Mouse (Mus musculus): Measurements from ENCODE around the gene Map4k4. TPM values are rescaled to one million over a fixed set of nuclear protein-coding genes. Genes with fewer than 3 reads are reported as not detected.

Map4k4 gene
- total RNA-seq (2021): 10 to 100 TPM; 15.2 to 20.9 TPM
- long read RNA-seq, experiment 1, partial matches to known transcripts: 1 of 5 reads
- long read RNA-seq, experiment 1, other reads (novel, unspliced or antisense): 4 of 5 reads
- long read RNA-seq, experiment 2, partial matches to known transcripts: 1 of 8 reads
- long read RNA-seq, experiment 2, other reads (novel, unspliced or antisense): 7 of 8 reads

DNA sequence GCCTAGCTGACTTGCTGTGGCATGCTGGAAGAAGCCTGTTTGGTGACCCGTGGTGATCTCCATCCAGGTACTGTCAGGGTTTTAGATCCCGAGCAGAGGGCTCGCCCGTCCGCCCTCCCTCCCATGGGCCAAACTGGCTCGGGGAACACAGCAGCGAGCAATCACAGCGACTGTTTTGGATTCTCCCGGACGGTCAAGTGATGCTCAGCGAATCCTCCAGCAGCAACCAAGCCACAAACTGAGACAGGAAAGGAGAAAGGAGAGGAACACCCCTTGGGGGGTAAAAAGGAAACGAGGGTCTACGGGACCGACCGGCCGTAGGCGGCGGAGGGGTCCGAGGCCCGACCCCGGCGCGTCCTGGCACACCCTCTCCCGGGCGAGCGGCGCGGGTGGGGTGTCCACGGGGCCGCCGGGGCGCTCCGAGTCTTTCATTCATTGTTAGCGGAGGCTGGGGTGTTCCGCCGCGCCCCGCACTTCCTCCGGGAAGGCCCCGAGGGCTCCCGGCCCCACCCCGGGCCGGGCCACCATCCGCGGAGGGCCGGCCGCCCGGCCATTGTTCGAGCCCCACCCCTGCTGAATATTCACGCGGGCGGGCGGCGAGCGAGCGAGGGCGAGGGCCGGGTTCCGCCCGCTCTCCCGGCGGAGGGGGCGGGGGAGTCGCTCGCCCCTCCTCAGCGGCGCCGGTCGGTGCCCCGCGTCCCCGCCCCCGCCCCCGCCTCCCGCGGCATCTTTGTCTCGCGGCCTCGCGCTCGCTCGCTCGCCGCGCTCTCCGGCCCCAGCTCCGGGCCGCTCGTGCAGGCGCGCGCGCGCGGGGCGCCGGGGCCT lies at the start of gene Map4k4:
Map4k4 (plus strand) TSS at position 733 of the 825 bp plus-strand sequence.
- DNase-seq (ENCODE audit: low spot score): peak; percentile 68

DNA sequence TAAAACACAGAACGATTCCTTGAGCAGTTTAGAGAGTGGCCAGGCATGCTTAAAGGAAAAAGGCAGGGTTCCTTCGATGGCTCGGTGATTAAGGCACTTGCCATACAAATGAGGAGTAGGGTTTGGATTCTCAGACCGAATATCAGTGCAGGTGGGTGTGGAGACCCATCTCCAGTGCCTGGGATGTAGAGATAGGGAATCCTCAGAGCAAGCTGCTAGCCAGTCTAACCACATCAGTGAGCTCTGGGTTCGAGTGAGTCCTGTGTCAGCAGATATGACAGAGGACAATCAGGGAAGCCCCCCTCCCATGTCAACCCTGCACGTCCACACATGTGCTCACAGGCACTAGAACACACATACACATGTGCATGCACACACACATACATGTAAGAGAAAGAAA lies 44.8 kb upstream of the Map4k4 start:
- no peak for DNase-seq (ENCODE audit: low spot score)

DNA sequence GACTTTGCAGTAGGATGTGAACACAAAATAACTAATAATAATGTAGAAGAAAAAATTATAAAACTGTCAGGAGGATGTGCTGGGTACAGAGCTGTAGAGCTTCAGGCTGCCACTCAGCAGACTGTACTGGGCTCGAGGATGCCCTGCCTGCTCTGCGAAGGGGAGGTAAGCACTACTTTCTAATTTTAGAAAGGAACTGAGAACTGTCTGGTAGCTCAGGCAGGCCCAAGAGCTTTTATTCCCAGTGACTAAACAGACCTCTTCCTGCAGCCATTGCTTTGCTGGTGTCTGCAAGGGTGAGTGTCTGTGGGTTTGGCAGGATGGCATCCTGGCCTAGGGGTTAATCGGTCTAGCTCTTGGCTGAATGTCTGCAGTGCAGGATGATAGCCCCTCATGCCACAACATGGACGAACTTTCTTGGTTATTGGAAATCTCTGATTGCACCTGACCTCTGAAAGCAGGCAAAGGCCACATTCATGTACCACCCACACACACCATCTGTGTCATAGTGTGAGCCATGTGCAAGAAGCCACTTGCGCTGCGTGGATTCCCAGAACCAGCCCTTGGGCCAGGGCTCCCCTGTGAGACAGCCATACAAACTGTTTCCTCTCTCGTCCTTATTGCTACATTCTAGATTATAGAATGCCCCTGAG lies 43.8 kb upstream of the Map4k4 start:
- no peak for DNase-seq (ENCODE audit: low spot score)

DNA sequence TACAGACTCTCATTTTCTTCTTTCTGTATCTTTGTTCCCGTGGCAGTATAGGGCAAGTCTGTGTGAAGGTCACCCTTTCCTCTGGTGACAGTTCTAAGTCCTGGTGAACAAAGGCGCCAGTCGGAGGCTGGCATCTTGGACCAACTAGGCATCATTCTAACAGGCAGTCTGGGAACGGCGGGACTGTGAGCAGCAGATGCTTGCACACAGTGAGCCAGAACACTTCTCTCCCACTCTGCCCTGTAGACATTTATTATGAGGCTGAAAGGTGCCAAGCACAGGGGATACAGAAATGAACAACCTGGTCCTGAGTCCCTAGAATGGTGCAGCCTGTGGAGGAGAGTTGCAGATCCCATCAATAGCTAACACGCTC lies 43.3 kb upstream of the Map4k4 start:
- no peak for DNase-seq (ENCODE audit: low spot score)

DNA sequence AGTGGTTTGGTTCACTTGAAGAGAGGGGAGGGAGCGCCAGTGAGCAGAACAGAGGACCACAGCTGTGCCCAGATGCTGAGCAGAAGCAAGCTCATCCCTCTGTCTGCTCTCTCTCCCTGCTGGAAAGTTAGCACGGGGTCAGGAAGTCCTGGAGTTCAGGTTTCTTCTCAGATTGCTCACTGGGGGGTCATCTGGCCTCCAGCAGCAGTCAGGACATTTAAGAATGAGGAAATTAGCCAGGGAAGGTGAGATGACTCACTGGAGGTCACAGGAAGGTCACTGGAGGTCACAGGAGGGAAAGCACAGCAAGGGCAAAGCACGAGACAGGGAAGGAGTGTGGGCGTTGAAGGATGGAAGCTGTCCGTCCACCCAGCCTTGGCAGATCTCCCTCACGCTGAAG lies 41.5 kb upstream of the Map4k4 start:
- DNase-seq (ENCODE audit: low spot score): no peak

DNA sequence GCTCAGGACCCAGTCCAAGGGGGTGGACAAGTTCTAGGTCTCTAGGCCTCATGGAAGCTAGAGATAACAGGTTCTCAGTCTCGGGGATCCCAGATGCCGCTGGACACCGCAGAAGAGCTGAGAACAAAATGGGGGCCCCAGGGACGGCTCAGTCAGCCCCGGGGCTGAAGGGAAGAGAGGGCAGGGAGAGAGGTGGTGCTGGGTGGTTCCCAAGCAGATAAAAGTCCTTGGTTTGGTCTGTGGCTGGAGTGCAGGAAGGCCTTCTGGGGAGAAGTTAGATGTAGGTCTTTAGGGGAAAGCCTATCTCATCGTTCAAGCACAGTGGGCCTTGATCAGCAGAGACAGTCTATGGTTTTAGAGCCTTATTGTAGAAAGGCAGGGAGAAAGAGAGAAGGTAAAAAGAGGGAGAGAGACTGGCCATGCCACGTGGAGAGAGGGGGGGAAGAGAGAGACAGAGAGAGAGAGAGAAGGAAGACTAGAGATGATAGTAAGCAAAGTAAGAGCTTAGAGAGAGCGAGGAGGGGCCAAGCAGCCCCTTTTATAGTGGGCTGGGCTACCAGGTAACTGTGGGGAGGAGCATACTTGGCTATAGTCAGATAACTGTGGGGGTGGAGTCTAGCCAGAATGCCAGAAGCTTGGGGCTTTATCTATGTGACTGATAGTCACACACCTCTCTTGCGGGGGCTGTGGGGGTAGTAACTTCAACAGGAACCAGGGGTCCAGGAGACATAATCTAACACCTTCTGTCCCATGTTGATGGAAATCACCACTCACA lies 34.2 kb upstream of the Map4k4 start:
- DNase-seq (ENCODE audit: low spot score): no peak

DNA sequence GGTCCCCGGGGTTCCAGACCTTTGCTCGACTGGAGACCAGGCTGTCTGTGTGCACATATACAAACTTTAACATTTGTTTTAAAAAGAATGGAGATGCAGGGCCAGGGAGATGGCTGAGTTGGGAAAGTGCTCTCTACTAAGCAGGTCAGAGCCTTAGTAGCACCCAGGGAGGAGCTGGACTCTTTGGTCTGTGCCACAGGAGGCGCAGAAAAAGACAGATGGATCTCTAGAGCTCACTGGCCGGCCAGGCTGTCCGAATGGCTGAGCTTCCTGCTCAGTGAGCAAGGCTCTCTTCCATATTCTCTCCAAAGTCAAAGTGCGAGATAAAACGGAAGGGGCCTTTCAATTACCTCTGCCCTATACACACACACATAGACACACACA lies 33.6 kb upstream of the Map4k4 start:
- no peak for DNase-seq (ENCODE audit: low spot score)

DNA sequence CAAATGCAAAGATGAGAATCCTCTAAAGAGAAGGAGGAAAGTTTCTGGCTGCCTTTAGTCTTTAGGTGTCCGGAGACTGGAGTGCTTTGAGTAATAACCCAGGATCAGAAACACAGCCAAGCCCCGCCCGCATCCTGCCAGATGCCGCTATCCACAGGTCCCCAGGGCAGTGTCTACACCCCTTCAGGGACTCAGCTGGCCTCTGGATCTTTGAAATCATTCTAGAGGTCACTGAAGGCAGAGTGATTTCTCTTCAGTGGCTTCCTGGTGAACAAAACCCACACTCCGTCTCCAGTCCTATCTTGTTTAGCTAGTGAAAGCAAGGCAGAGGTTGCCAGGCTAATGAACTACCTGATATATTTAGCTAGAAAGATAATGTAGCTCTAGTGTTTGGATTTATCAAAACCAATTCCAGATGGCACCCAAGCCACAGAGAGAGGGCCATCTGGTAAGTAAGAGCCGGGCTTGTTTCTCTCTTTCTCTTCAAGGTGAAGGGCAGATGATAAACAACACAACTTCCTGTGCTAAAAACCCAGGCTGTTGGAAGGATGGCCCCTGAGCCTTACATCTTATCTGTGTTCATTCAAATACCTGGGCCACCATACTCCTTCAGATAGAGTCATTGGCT lies 32.6 kb upstream of the Map4k4 start:
- DNase-seq (ENCODE audit: low spot score): peak; percentile 73

DNA sequence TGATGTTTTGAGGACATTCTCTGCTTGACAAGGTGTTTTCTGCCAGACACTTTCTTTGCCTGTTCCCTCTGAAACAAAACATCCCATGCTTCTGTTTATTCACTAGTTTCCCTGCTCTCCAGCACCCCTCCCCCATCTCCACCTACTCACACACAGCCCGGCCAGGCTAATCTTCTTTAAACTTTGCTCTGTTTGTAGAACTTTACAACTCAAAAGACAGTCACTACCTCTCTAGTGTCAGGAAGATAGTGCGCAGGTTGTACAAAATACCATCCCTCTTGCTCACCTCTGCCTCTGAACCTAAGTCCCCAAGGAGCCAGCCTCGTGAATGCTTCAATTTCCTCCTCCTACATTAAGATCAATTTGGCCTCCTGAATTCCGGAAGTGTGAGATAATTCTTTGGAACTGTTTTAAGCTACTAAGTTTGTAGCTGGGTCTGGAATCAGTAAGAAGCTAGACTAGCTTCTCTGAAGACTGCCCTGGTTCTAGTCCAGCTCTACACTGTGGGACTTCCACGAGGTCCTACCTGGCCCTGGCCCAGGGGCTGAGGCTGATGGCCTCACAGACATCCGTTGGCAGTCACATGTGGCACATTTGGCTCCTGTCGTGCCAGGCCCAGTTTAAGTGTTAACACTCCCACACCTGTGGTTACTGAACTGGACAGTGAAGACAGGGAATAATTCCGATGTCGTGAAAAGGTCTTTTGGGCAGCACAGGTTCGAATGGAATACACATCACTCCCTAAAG lies 31.7 kb upstream of the Map4k4 start:
- peak; percentile 21 for DNase-seq (ENCODE audit: low spot score)

DNA sequence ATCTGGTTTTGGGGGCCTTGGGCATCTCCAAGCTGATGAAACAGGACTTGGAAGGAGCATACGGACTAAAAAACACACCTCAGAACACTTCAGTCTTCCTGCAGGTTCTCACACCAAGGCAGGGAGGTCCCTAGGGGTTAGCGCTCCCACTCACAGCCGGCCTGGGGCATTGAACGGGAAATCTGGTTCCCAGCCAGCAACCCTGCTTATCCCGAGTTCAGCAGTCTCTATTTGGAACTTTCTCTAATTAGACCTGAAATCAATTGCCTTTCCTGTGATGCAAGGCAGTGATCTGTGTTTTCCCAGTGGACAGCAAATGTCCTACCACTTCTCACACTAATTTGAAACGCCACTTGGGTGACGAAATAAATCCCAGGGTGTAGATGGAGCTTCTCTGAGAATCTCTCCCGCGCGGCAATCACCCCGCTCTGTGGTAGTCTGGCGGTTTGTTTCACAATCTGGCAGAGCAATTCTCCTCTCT lies 31.0 kb upstream of the Map4k4 start:
- peak; percentile 50 for DNase-seq (ENCODE audit: low spot score)

DNA sequence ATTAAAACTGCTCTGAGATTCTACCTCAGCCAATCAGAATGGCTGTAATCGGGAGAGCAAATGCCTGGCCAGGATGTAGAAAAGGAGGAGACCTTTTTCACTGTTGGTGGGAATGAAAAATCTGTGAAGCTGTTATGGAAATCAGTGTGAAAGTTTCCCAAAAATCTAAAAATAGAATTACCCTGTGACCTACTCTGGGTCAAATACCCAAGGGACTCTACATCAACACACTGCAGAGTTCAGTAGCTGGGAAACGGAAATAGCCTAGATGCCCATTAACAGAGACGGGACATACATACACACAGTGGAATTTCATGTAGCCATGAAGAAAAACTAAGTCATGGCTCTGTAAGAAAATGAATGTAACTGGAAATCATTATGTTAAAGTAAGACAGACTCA lies 22.7 kb upstream of the Map4k4 start:
- no peak for DNase-seq (ENCODE audit: low spot score)

DNA sequence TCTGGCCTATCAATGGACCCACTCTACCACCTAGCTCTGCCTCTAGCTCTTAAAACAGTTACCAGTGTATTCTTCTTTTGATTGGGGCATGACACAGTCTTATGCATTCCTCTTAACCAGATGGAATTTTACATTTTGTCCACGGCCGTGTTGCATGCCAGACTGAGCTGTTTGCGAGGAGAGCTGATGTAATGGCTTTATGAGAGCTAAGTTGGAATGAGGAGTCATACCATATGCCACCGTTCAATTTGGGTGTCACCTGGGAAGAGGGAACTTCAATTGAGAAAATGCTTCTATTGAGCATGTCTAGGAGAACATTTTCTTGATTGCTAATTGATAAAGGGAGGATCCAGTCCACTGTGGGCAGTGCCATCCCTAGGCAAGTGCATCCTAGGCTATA lies 18.2 kb upstream of the Map4k4 start:
- no peak for DNase-seq (ENCODE audit: low spot score)

DNA sequence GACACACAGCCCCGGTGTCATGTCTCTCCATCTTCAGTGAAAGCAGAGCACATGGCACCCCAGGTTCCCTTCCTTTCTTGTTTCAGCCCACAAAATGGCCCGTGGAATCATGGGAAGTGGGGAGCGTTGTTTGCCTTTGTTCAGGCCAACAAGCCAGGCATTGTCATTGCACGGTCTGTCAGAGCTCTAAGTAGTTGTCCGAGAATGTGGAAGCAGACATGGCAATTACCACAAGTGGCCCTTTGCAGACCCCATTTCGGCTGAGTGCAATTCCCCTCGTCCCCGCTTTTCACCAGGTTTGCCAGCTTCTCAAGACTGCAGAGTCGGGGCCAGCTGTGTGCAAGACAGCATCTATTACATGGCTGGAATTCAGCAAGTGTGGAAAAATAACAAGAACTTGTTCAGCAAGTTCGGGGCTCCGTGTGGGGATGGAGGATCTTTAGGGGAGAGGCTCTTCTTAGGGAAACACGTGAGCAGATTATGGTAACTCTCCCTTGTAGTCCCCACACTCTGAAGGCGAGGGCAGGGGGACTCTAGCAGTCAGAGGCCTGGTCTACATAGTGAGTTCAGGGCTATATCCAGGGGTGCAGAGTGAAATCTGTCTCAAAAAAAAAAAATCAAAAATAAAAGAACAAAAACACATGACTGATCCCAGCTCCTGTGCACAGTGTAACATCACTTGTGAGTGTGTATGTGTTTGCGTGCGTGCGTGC lies 15.8 kb upstream of the Map4k4 start:
- DNase-seq (ENCODE audit: low spot score): no peak

DNA sequence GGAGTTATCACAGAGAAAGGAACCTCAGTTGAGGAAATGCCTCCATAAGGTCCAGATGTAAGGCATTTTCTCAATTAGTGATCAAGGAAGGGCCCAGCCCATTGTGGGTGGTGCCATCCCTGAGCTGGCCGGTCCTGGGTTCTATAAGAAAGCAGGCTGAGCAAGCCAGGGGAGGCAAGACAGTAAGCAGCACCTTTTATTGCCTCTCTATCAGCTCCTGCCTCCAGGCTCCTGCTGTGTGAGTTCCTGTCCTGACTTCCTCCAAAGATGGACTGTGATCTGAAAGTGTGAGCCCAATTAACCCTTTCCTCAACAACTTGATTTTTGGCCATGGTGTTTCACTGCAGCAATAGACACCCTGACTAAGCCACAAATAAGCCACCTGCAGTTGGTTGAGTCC lies 12.7 kb upstream of the Map4k4 start:
- DNase-seq (ENCODE audit: low spot score): no peak

DNA sequence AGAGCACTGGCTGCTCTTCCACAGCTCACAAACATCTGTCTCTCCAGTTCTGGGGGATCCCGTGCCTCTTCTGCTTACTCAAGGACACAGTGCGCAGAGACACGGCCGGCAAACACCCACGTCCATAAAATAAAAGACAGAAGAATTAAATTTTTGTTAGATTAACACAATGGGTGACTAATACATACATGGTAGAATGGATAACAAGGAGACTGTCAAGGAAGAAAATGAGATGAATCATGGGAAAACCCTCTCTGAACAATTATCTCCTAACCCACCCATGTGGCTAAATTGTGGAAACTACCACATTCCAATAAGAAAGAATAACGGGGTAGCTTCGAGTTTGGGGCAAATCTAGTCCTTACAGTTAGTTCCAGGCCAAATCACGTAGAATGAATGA lies 11.3 kb upstream of the Map4k4 start:
- DNase-seq (ENCODE audit: low spot score): no peak

DNA sequence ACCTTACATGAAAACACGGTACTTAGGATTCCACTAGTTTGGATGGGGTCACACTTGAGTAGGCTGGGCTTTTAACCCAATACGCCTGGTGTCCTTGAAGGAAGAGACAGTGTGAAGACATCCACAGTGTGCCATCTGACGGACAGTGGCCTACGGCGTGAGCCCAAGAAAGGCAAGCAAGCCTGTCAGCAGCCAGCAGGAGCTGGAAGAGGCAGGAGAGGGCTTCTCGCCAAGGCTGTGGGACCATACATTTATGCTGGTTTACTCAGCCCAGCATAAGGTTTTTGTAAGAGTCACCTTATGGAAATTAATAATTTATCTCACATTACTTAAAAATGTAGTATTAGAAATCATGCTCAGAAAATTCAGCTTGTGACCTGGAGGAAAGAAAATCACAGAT lies 10.7 kb upstream of the Map4k4 start:
- no peak for DNase-seq (ENCODE audit: low spot score)

DNA sequence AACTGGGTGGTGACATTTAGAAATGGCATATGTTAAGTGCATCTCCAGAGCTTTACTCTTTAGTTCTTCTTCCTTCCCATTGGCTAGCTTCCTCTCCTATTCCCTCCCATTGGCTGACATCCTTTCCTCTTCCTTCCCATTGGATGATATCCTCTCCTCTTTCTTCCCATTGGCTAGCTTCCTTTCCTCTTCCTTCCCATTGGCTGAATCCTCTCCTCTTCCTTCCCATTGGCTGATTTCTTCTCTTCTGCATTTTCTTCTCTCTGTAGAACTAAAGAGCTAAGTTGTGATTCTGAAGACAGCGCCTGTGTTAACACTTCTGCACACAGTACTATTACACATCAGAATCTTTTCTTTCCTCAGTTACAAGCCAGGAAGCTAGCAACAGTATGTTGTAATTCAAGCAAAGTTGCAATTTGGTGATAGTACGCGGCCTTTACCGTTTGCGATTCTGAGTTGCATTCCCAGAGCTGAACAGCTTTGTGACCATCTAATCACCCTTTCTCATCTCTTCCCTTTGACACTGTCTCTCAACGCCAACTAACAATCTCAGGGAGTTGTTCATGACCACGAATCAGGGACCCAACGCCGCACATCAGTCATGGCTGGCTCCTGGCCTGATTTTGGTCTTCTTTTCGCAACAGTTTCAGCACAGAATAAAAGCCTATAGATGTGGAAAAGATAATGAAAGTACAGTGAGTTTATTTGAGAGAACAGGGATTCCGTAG lies 7.4 kb upstream of the Map4k4 start:
- DNase-seq (ENCODE audit: low spot score): no peak

DNA sequence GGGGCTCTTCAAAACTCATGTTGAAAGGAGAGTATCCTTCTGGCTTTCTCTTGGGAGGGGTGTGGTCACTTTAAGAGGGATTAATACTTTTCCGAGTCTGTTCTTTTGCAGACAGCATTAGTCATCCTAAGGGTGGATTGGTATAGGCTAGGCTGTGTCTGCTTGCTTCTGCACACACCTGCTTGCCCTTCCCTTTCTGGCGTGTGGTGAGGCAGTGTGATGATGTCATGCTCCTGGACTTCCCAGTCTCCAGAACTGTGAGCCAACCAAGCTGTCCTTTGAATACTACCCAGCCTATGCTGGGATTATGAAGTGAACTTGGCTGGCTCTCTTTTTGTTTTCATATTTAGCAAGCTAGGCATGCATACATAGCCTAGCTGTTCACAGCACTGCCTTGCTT lies 5.6 kb upstream of the Map4k4 start:
- DNase-seq (ENCODE audit: low spot score): no peak

DNA sequence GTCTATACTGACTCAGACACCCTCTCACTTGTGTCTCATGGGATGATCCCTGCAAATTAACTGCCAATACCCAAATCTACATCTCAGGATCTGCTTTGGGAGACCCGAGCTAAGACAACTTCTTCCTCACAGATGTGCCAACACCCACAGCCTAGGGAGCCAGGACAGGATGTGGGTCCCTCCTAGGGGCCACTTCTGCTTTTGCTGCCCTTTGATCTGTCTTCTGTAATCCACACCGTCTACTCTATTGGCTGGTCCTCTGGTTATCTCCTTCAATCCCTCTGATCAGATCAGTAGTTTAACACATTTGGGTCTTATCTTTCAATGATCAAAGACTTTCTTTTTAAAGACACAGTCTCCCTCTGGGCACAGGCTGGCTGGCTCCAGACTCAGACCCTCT lies 5.2 kb upstream of the Map4k4 start:
- no peak for DNase-seq (ENCODE audit: low spot score)
